Mouse (Mus musculus): ENCODE results near the gene Trim61. TPM values are rescaled to one million over a fixed set of nuclear protein-coding genes. Genes with fewer than 3 reads are reported as not detected.
"Not testable (repeated sequence)": the region's sequence is repeated elsewhere in the genome, so short reads cannot be mapped to it uniquely, and the experiment has no call there.

The Trim61 gene
- polyA plus RNA-seq, 1 experiment from 2014 or later: 0.16 TPM

DNA sequence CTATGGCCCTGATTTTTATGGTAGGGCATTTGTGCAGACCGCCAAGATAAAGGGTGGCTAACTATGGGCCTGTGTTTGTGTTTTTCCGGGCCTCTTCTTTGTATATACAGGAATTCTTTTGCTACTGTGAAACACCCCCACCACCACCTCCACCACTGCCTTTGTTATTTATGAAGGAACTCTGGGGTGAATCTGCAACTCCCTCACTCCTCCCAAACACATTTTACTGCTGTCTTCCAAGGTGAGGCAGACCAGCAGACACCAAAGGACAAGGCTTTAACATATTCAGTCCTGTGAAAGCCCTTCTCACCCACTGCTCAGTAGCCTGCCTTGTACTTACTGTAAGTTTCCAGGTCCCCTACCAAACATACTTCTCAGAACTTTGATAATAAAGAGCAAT, 15.8 kb upstream of the Trim61 start:
- no peaks in the 10 kb centered on the region for H3K36me3 ChIP-seq
- no peaks in the 10 kb centered on the region for H3K27me3 ChIP-seq (ENCODE audit: insufficient read depth, poor library complexity, severe bottlenecking)
- 56% methylated on average over 2 of the region's 2 CpGs for WGBS
- H3K27ac ChIP-seq: no peak overlapping the region
- H3K9me3 ChIP-seq: no peaks in the 10 kb centered on the region
- H3K4me3 ChIP-seq: no peak overlapping the region
- H3K4me1 ChIP-seq: 0 out of 2 replicates have a peak, but pooled peaks cover 5% of the 10 kb centered on the region
- DNase-seq (ENCODE audit: low spot score): no peak

DNA sequence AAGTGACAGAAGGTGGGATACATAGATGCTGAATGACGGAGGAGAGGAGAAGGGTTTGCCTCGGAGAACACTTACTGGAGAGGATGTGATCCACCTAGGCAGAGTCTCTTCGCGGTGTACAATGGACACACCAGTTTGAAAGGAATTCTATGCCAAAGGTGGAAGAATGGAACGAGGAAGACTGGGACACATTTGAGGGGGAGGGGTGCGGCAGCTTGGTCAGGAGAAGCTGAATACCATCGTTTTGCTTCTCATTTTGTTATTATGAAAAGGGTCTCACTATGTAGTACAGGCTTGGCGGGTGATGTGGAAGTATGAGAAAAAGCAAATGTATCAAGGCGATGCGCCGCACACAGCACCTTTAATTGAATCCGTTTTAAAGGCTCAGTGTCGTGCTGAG, 14.7 kb upstream of the Trim61 start:
- no peaks in the 10 kb centered on the region for H3K9me3 ChIP-seq

DNA sequence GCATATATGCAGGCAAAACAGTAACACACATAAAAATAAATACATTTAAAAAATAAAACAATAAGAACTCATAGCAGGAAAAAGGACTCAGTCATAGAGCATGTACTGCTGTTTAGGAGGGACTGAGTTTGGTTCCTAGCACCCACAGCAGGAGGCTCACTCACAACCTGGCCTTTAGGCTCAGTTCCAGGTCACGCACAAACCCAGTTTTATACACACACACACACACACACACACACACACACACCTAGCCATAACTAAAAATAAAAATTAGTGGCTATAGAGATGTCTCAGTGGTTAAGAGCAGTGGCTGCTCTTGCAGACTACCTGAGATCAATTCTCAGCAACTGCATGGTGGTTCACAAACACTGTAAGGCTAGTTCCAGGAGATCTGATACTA, 13.8 kb upstream of the Trim61 start:
- Histone ChIP-seq H3K4me1 (0 out of 2 replicates have a peak, but pooled peaks cover 5% of the 10 kb centered on the region), H3K4me3 (no peak overlapping the region), H3K36me3 (no peaks in the 10 kb centered on the region), H3K27me3 (ENCODE audit: insufficient read depth, poor library complexity, severe bottlenecking) (no peaks in the 10 kb centered on the region), H3K27ac (no peak overlapping the region), H3K9me3 (no peaks in the 10 kb centered on the region)
- no peak for DNase-seq (ENCODE audit: low spot score)
- WGBS: 96% methylated on average over 1 of the region's 1 CpGs

More for the DNA sequence above, 14.7 kb upstream of the Trim61 start:
- no peak overlapping the region for H3K27ac ChIP-seq
- H3K36me3 ChIP-seq: no peaks in the 10 kb centered on the region
- H3K27me3 ChIP-seq (ENCODE audit: insufficient read depth, poor library complexity, severe bottlenecking): no peaks in the 10 kb centered on the region
- 0 out of 2 replicates have a peak, but pooled peaks cover 5% of the 10 kb centered on the region for H3K4me1 ChIP-seq
- no peak overlapping the region for H3K4me3 ChIP-seq
- DNase-seq (ENCODE audit: low spot score): no peak
- WGBS: 83% methylated on average over 13 of the region's 13 CpGs

DNA sequence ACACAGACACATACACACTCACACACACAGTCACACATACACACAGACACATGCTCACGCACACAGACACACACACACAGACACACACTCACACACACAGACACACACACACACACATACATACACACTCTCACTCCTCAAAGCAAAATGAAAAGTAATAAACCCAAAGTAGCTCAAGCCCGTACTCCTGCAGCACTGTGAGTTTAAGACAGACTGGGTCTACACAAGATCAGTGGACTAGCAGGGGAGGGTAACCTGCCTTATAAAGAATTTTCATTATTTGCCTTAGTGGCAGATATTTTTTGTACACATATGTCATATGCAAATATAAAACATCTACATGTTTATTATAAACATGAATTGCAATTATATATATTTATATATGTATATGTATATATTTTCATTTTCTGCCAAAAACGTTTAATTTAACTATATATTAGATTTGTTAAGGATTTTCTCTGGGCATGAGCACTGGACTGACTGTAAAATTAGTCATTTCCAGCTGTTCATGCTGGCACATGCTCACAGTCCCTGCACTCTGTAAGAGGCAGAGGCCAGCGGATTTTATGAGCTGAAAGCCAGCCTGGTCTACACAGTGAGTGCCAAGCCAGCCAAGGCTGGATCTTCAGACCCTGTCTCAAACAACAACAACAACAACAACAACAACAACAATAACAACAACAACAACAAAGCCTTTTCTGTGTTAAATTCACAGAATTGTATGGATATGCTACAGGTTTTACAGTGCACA, 12.6 kb upstream of the Trim61 start:
- Histone ChIP-seq H3K27me3 (ENCODE audit: insufficient read depth, poor library complexity, severe bottlenecking) (no peaks in the 10 kb centered on the region), H3K36me3 (no peaks in the 10 kb centered on the region), H3K4me1 (0 out of 2 replicates have a peak, but pooled peaks cover 5% of the 10 kb centered on the region), H3K4me3 (no peak overlapping the region), H3K9me3 (no peaks in the 10 kb centered on the region), H3K27ac (no peak overlapping the region)
- DNase-seq (ENCODE audit: low spot score): no peak
- WGBS: 74% methylated on average over 4 of the region's 4 CpGs

DNA sequence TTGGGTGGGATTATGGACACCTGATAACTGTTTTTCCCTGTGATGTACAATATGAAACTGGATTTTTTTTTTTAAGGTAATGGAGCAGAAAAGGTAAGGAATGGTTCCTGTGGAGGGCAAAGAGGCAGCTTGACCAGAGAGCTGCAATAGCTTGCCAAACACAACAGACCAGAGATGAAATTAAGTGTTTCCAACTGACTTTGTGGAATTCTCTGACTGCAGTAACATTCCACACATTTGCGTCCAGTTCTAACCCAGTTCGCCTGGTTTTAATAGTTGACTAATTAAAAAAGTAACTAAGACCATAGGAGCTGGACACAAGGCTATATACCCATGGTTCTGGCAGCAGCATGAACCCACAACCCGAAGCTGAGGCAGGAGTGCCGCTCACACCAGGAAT, 11.5 kb upstream of the Trim61 start:
- no peaks in the 10 kb centered on the region for H3K36me3 ChIP-seq
- WGBS: 82% methylated on average over 4 of the region's 4 CpGs
- DNase-seq (ENCODE audit: low spot score): no peak

DNA sequence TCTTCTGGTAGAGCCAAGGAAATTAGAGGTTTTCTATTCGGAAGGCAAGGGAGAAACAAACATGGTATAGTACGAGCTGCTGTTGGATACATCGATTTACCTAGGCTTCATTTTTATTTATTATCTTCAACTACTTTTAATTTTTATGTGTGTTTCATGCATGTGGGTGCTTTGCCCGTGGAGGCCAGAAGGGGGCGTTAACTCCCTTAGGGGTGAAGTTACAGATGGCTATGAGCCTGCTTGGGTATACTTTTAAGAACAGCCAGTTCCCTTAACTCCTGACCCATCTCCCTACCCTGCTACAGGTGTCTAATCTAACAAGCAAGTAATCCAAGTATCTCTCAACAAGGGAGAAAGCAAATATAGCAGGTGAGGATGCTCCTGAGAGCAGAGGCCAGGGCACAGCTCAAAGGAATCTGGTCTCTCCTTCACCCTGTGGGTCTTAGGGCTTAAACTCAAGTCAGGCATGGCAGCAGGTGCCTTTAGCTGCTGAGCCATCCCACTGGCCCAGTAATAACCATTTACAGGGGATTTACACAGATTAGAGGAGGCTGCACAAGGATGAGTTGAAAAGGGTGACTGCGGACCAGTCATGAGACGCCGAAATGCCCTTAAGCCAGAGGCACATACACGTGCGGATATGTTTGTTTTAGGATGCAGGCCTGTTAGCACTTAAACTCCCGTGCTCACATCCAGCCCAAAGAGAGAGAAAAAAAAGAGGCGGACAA, 10.8 kb upstream of the Trim61 start:
- WGBS: 78% methylated on average over 12 of the region's 12 CpGs
- no peaks in the 10 kb centered on the region for H3K36me3 ChIP-seq
- no peaks in the 10 kb centered on the region for H3K4me1 ChIP-seq
- no peak overlapping the region for H3K27ac ChIP-seq
- H3K4me3 ChIP-seq: no peak overlapping the region
- no peaks in the 10 kb centered on the region for H3K9me3 ChIP-seq
- no peak for DNase-seq (ENCODE audit: low spot score)
- no peaks in the 10 kb centered on the region for H3K27me3 ChIP-seq (ENCODE audit: insufficient read depth, poor library complexity, severe bottlenecking)

More for the DNA sequence above, 11.5 kb upstream of the Trim61 start:
- Histone ChIP-seq H3K4me1 (no peaks in the 10 kb centered on the region), H3K27ac (no peak overlapping the region), H3K27me3 (ENCODE audit: insufficient read depth, poor library complexity, severe bottlenecking) (no peaks in the 10 kb centered on the region), H3K4me3 (no peak overlapping the region), H3K9me3 (no peaks in the 10 kb centered on the region)

DNA sequence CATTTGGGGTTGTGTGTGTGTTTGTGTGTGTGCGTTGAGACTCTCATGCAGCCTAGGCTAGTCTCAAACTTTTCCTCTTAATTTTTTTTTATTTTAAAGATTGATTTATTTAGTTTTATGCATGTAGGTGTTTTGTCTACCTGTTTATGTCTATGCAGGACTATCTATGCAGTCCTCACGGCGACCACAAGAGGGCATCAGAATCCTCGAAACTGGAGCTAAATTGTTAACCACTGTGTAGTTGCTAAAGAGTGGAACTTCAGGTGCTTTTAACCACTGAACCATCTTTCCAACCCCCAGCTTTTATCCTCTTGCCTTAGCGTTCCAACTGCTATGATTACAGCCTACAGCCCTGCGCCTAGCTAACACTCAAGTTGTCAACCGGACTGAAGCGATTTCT, 4.2 kb upstream of the Trim61 start:
- H3K27me3 ChIP-seq (ENCODE audit: insufficient read depth, poor library complexity, severe bottlenecking): no peaks in the 10 kb centered on the region
- no peak for DNase-seq (ENCODE audit: low spot score)
- H3K4me3 ChIP-seq: no peak overlapping the region
- 49% methylated on average over 8 of the region's 8 CpGs for WGBS
- no peaks in the 10 kb centered on the region for H3K36me3 ChIP-seq
- no peaks in the 10 kb centered on the region for H3K9me3 ChIP-seq
- no peaks in the 10 kb centered on the region for H3K4me1 ChIP-seq
- no peak overlapping the region for H3K27ac ChIP-seq

DNA sequence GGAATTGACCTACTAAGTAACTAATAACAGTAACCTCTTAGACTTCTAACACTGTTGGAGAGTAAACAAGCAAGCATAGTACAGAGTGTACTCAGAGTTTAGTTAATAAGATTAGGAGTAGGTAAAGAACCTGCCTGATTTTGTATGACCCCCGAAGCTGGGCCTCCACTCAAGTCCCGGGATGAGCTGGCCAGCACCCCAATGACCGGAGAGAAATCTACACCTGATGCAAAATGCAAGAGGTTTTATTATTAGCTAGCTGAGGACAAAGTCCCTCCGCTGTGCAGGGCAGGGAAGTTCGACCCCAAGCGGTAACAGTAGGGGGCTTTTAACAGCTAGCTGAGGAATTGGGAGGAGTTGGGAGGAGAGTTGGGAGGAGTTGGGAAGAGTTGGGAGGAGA, 10.7 kb downstream of the Trim61 start:
- 71% methylated on average over 6 of the region's 6 CpGs for WGBS
- H3K36me3 ChIP-seq; H3K9me3 ChIP-seq; H3K4me1 ChIP-seq; H3K27ac ChIP-seq; H3K27me3 ChIP-seq (ENCODE audit: insufficient read depth, poor library complexity, severe bottlenecking); H3K4me3 ChIP-seq; DNase-seq (ENCODE audit: low spot score): not testable (repeated sequence)

DNA sequence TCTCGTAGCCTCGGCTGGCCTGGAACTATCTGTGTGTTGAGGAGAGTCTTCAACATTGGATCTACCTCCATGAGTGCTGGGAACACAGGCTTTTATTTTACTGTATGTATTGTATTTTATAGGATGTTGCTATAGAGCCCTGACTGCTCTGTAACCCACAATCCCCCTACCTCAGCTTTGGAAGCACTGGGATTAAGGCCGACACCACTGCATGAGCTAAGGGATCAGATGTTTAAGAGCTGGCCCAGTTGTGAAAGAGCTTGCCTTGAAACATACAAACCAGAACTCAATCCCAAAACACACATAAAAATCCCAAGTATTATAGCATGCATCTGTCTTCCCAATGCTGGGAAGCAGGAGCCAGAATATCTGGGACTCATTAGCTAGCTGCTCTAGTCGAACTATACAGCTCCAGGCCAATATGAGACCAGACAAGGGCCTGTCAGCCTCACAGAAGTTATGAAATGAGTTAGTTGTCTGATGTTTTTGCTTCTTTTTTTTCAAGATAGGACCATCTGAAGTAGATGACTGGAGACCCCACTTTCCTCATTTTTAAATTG, 19.4 kb downstream of the Trim61 start:
- DNase-seq (ENCODE audit: low spot score): no peak
- 82% methylated on average over 4 of the region's 4 CpGs for WGBS
- no peaks in the 10 kb centered on the region for H3K4me1 ChIP-seq
- H3K9me3 ChIP-seq: no peaks in the 10 kb centered on the region
- no peaks in the 10 kb centered on the region for H3K36me3 ChIP-seq
- no peak overlapping the region for H3K27ac ChIP-seq
- H3K27me3 ChIP-seq (ENCODE audit: insufficient read depth, poor library complexity, severe bottlenecking): no peaks in the 10 kb centered on the region
- no peak overlapping the region for H3K4me3 ChIP-seq

DNA sequence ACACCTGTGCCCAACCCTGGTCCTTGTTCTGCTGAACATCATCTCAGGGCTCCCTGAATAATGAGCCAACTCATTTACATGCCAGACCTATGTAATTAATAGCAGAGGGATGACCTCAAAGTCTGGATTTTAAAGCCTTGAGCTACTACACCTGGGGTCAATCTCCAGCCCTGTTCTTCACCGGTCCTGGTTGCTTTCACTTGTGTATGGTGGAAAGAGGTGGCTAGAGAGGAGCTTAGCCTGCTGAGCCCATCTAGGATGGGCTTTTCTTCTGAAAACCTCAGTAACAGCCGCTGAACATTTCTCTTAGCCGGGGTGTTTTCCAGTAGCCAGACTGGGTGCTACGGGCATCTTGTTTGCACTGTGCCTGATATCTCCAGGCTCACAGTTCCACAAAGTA, 30.6 kb downstream of the Trim61 start, which contains the start of gene Trim75:
Trim75 (minus strand) TSS at position 101 of the 400 bp plus-strand sequence.
- Histone ChIP-seq H3K4me3 (no peak within 1 kb of the TSS), H3K9me3 (no peaks in the 10 kb centered on the region), H3K4me1 (no peaks in the 10 kb centered on the region), H3K36me3 (no peaks in the 10 kb centered on the region), H3K27ac (no peak within 1 kb of the TSS), H3K27me3 (ENCODE audit: insufficient read depth, poor library complexity, severe bottlenecking) (no peaks in the 10 kb centered on the region)
- no peak for DNase-seq (ENCODE audit: low spot score)
- 88% methylated on average over 4 of the region's 4 CpGs for WGBS

DNA sequence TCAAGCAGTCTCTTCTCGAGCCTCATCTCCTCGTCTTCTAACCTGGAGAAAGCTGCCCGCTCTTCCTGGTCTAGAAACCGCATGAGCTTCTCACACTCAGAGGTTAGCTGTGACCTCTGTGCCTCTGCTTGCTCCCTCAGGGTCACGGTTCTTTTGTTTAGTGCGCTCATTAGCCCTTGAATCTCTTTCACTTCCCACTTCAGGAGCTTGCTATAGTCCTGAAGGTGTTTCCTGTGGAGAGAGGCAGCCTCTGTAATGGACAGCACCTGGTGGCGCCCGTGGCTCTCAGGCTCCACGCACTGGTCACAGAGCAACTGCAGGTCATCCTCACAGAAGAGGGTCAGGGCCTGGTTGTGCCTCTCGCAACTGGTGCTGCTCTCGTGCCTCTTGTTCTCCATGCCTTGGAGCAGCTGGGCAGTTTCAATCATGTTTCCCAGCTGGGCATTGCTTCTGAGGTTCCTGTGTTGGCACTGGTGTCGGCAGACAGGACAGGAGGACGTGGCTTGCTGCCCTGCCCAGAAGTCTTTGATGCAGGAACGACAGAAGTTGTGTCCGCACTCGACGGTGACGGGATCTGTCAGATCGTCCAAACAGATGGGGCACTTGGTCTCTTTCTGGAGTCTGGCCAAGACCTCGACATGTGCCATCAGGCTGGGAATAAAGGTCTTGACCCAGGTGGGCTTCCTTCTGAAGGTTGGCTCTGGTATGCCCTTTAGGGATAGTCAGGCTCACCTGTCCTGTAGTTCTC, 35.0 kb downstream of the Trim61 start:
- Histone ChIP-seq H3K27me3 (ENCODE audit: insufficient read depth, poor library complexity, severe bottlenecking) (no peaks in the 10 kb centered on the region), H3K4me3 (no peak overlapping the region), H3K9me3 (no peaks in the 10 kb centered on the region), H3K27ac (no peak overlapping the region), H3K36me3 (no peaks in the 10 kb centered on the region), H3K4me1 (no peaks in the 10 kb centered on the region)
- no peak for DNase-seq (ENCODE audit: low spot score)
- 73% methylated on average over 20 of the region's 20 CpGs for WGBS

Measured in heart, embryonic 10.5 days (tissue).